Comparison of ENCODE assay signal across 15 mouse cellular contexts in the genomic region with DNA sequence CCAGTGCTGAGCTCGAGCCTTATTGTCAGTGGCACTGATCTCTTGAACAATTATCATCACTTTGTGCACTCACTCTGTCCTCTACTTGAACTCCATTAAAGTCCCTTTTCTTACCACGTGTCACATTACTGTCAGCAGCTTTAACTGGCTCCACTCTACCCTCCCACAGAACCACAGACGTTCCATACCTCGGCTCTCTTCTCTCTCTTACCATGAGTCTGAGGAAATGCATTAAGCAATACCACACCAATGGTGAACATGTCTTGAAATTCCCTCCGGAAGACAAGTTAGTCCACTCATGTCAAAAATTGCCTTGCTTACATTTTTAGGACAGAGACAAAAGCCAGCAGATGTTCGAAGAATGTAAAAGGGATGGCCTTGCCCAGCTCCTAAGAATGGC.
"Had no signal": no experiment of that assay in that cellular context is flagged by ENCODE, and none has a peak within 500 bp of the region (broad histone marks: within the 10 kb centered on the region; RNA-seq: fewer than 3 reads in every experiment).

No protein-coding gene starts in this region.

- DNase-seq: right cerebral cortex, adult 18-20 months; right cerebral cortex, postnatal 14 days; right cerebral cortex, postnatal 25 days; right cerebral cortex, postnatal 4 days; spleen, adult 18-20 months; thymus, adult 18-20 months; thymus, adult 2 months; thymus, postnatal 14 days; thymus, postnatal 25 days; thymus, postnatal 36 days; thymus, postnatal 4 days had no signal

- H3K27ac ChIP-seq: neural tube, embryonic 12.5 days; neural tube, embryonic 13.5 days; neural tube, embryonic 15.5 days; stomach, embryonic 15.5 days had no signal

- H3K27me3 ChIP-seq: neural tube, embryonic 12.5 days; neural tube, embryonic 13.5 days; neural tube, embryonic 15.5 days; stomach, embryonic 15.5 days had no signal

- H3K4me2 ChIP-seq: neural tube, embryonic 12.5 days; neural tube, embryonic 13.5 days; neural tube, embryonic 15.5 days; stomach, embryonic 15.5 days had no signal

- H3K4me1 ChIP-seq: neural tube, embryonic 12.5 days; neural tube, embryonic 13.5 days; neural tube, embryonic 15.5 days; stomach, embryonic 15.5 days had no signal

- H3K9ac ChIP-seq: neural tube, embryonic 12.5 days; neural tube, embryonic 13.5 days; neural tube, embryonic 15.5 days; stomach, embryonic 15.5 days had no signal

- H3K9me3 ChIP-seq: neural tube, embryonic 12.5 days; neural tube, embryonic 13.5 days; neural tube, embryonic 15.5 days; stomach, embryonic 15.5 days had no signal

- H3K36me3 ChIP-seq: neural tube, embryonic 12.5 days; neural tube, embryonic 13.5 days; neural tube, embryonic 15.5 days; stomach, embryonic 15.5 days had no signal

- H3K4me3 ChIP-seq: neural tube, embryonic 12.5 days; neural tube, embryonic 13.5 days; neural tube, embryonic 15.5 days; stomach, embryonic 15.5 days had no signal
